Mouse (Mus musculus): ENCODE results near the gene Sult1c1. TPM values are rescaled to one million over a fixed set of nuclear protein-coding genes. Genes with fewer than 3 reads are reported as not detected.

The Sult1c1 gene
- polyA plus RNA-seq, 1 experiment, result not detected

- TF ChIP-seq POLR2A (IDR thresholded peaks at IDR 0.05; ENCODE audit: control insufficient read depth, extremely low read depth, insufficient read depth, low read length, poor library complexity) (no peak), CTCF (IDR thresholded peaks at IDR 0.05; ENCODE audit: borderline replicate concordance, control insufficient read depth, extremely low read depth, insufficient read depth, low read length, poor library complexity) (no peak)
- no peaks in the 10 kb centered on the region for H3K27me3 ChIP-seq (ENCODE audit: control insufficient read depth, insufficient read depth, low read length)
- no peak overlapping the region for H3K4me3 ChIP-seq (ENCODE audit: control insufficient read depth, insufficient read depth, low read length)
- no peaks in the 10 kb centered on the region for H3K36me3 ChIP-seq (ENCODE audit: control insufficient read depth, insufficient read depth, low read length)
- H3K4me1 ChIP-seq (replicated peaks; ENCODE audit: control insufficient read depth, insufficient read depth, low read length), result no peaks in the 10 kb centered on the region
- DNase-seq, result no peak
- no peak overlapping the region for H3K27ac ChIP-seq (ENCODE audit: control insufficient read depth, insufficient read depth, low read length)
- 96% methylated on average over 8 of the region's 8 CpGs for WGBS
Measured at GRCm38 (mm10) chr17:53940726-53941125, 49.7 kb downstream of the Sult1c1 start.

Other genes starting within 250 kb of the Sult1c1 start
- 0.17 and 0.34 TPM in 2 replicates for gene Sult1c2, start 144.3 kb downstream of the Sult1c1 start, polyA plus RNA-seq (2012; rRNA removed)